28 mouse cellular contexts compared by ENCODE assay signal in genomic region chr19:20944446-20944845, GRCm38 (mm10). TPM values are rescaled to one million over a fixed set of nuclear protein-coding genes. Genes with fewer than 3 reads are reported as not detected.
DNase-seq lines count a peak whose midpoint lies in the region; ATAC-seq lines count a peak whose summit lies in the region.
"Had no signal": no experiment of that assay in that cellular context is flagged by ENCODE, and none has a peak within 500 bp of the region (broad histone marks: within the 10 kb centered on the region; RNA-seq: fewer than 3 reads in every experiment).

No protein-coding gene starts in this region.

- H3K27me3 ChIP-seq in forebrain, embryonic 12.5 days, result no peaks in the 10 kb centered on the region
- H3K27me3 ChIP-seq: heart, embryonic 12.5 days; heart, embryonic 15.5 days; hindbrain, embryonic 13.5 days; intestine, embryonic 15.5 days had no signal

- H3K27ac ChIP-seq in forebrain, embryonic 12.5 days, result no peak overlapping the region
- H3K27ac ChIP-seq: forebrain, embryonic 10.5 days; gastrocnemius, adult 2 months; heart, embryonic 15.5 days; hindbrain, embryonic 10.5 days; hindbrain, embryonic 13.5 days; intestine, embryonic 15.5 days had no signal

- no peak overlapping the region for H3K4me3 ChIP-seq in forebrain, embryonic 12.5 days (replicated peaks)
- H3K4me3 ChIP-seq: forebrain, embryonic 10.5 days; gastrocnemius, adult 2 months; heart, embryonic 12.5 days; heart, embryonic 15.5 days; hindbrain, embryonic 10.5 days; hindbrain, embryonic 13.5 days; intestine, embryonic 15.5 days had no signal

- no peaks in the 10 kb centered on the region for H3K4me1 ChIP-seq in forebrain, embryonic 12.5 days
- H3K4me1 ChIP-seq: forebrain, embryonic 10.5 days; heart, embryonic 12.5 days; heart, embryonic 15.5 days; hindbrain, embryonic 10.5 days; hindbrain, embryonic 13.5 days; intestine, embryonic 15.5 days had no signal

- ATAC-seq in forebrain, embryonic 12.5 days (ENCODE audit: low FRiP score), result no peak
- ATAC-seq: forebrain, embryonic 14.5 days; forebrain, postnatal 0 days; hindbrain, embryonic 16.5 days; intestine, embryonic 15.5 days had no signal

- H3K9ac ChIP-seq in forebrain, embryonic 12.5 days, result no peak overlapping the region
- H3K9ac ChIP-seq: forebrain, postnatal 0 days; heart, embryonic 12.5 days; heart, embryonic 15.5 days; hindbrain, embryonic 13.5 days; intestine, embryonic 15.5 days had no signal

- DNase-seq in adrenal gland, adult 2 months, result peak; percentile 41
- no peak for DNase-seq in adrenal gland, postnatal 25 days
- DNase-seq in 416B (ENCODE audit: low read depth), result peak; percentile 71
- DNase-seq in R1 (ENCODE audit: low read depth, low spot score), result peak; percentile 48
- peak; percentile 2 to 5 for DNase-seq in adrenal gland, postnatal 36 days
- no peak for DNase-seq in B cell, adult 2 months
- DNase-seq: cerebellum, adult 18-20 months; cerebellum, adult 9-10 months; cerebellum, postnatal 14 days; forebrain, postnatal 0 days; gastrocnemius, adult 2 months; gastrocnemius, postnatal 14 days; heart, adult 11 months; heart, postnatal 10 days; heart, postnatal 36 days; kidney, adult 11 months; kidney, adult 8-10 months had no signal

- 51% methylated on average over 4 of the region's 4 CpGs for WGBS in forebrain, embryonic 12.5 days

- no peaks in the 10 kb centered on the region for H3K36me3 ChIP-seq in forebrain, embryonic 12.5 days (replicated peaks)
- H3K36me3 ChIP-seq: forebrain, embryonic 10.5 days; heart, embryonic 12.5 days; heart, embryonic 15.5 days; hindbrain, embryonic 10.5 days; hindbrain, embryonic 13.5 days; intestine, embryonic 15.5 days had no signal

- no peak overlapping the region for H3K4me2 ChIP-seq in forebrain, embryonic 12.5 days
- H3K4me2 ChIP-seq: heart, embryonic 12.5 days; heart, embryonic 15.5 days; hindbrain, embryonic 13.5 days; intestine, embryonic 15.5 days had no signal

- no peaks in the 10 kb centered on the region for H3K9me3 ChIP-seq in forebrain, embryonic 12.5 days
- H3K9me3 ChIP-seq: forebrain, embryonic 10.5 days; heart, embryonic 12.5 days; heart, embryonic 15.5 days; hindbrain, embryonic 10.5 days; hindbrain, embryonic 13.5 days; intestine, embryonic 15.5 days had no signal

RNA-seq across cellular contexts. Expression of gene Tmc1, which starts 9.6 kb away (rescaled TPM):
- not detected for total RNA-seq in adrenal gland, adult 2 months (2021)
- 0.09 and 0.15 TPM in 2 replicates for polyA plus RNA-seq in adrenal gland, adult 2 months (2012; rRNA removed)
- total RNA-seq in adrenal gland, postnatal 25 days (2021), result 0.21 TPM in 1 of 2 replicates, not detected in the other
- total RNA-seq in adrenal gland, postnatal 36 days (2021), result under 1 TPM in 1 of 2 experiments, not detected in 1; 0.20 TPM
- polyA plus RNA-seq in forebrain, embryonic 12.5 days (2016; fragmentation: Nextera tagmentation; extraction: Ambion mirVana), result 0.09 TPM in 2 replicates
- total RNA-seq: forebrain, postnatal 0 days; gastrocnemius, adult 2 months; gastrocnemius, postnatal 14 days; gastrocnemius, postnatal 4 days; heart, adult 8-10 months; heart, postnatal 10 days; heart, postnatal 36 days had no signal
- polyA plus RNA-seq: forebrain, embryonic 14.5 days; heart, embryonic 12.5 days; heart, embryonic 15.5 days had no signal

Comparison
In these comparisons a context has a peak if more than half of its experiments do, and no peak if none do; other contexts are left out.
1. DNase-seq: peak in adrenal gland, adult 2 months (single experiment), 416B (single experiment), R1 (single experiment) and adrenal gland, postnatal 36 days (2 of 2); none in adrenal gland, postnatal 25 days (single experiment) and B cell, adult 2 months (0 of 2).